Comparison of ENCODE assay signal across 17 mouse cellular contexts in the genomic region with DNA sequence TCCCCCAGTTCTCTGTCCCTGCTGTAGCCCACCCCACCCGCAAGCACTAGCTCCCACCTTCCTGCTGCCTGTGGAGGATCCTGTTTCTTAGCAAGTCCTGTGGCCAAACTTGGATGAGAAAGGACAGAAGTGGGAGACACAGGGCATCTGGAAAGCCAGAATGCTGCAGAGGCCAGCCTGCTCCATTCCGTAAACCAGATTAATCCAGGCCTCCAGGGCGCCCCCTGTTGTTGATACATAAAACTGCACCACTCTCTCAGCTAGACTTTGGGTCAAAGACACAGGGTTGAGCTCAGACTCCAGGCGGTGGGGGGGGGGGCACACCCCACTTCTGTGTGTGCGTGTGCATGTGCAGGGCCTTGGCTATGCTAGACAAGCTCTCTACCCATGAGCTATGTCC. TPM values are rescaled to one million over a fixed set of nuclear protein-coding genes. Genes with fewer than 3 reads are reported as not detected.
A peak's percentile ranks its signal among the peaks of the same experiment; 100 is the strongest.
DNase-seq lines count a peak whose midpoint lies in the region; ATAC-seq and TF ChIP-seq lines count a peak whose summit lies in the region.
"Had no signal": no experiment of that assay in that cellular context is flagged by ENCODE, and none has a peak within 500 bp of the region (broad histone marks: within the 10 kb centered on the region; RNA-seq: fewer than 3 reads in every experiment).

No protein-coding gene starts in this region.

- H3K9me3 ChIP-seq in heart, embryonic 12.5 days (replicated peaks) = no peaks in the 10 kb centered on the region
- H3K9me3 ChIP-seq: forebrain, embryonic 12.5 days; limb, embryonic 12.5 days; lung, embryonic 15.5 days; neural tube, embryonic 13.5 days had no signal

- TF ChIP-seq POLR2A in thymus, adult 2 months (IDR thresholded peaks at IDR 0.05; ENCODE audit: control insufficient read depth, extremely low read depth, insufficient read depth, low read length, poor library complexity) = no peak
- no peak for TF ChIP-seq POLR2A in bone marrow, adult 2 months (IDR thresholded peaks at IDR 0.05; ENCODE audit: borderline replicate concordance, control insufficient read depth, low read depth, low read length)

- H3K36me3 ChIP-seq in thymus, adult 2 months (ENCODE audit: control insufficient read depth, insufficient read depth, low read length) = no peaks in the 10 kb centered on the region
- no peaks in the 10 kb centered on the region for H3K36me3 ChIP-seq in heart, embryonic 12.5 days
- H3K36me3 ChIP-seq: forebrain, embryonic 12.5 days; limb, embryonic 12.5 days; lung, embryonic 15.5 days; neural tube, embryonic 13.5 days had no signal

- H3K9ac ChIP-seq in heart, embryonic 12.5 days = no peak overlapping the region
- H3K9ac ChIP-seq: forebrain, embryonic 12.5 days; limb, embryonic 12.5 days; lung, embryonic 15.5 days; neural tube, embryonic 13.5 days had no signal

- ATAC-seq in heart, embryonic 12.5 days (ENCODE audit: insufficient number of reproducible peaks, low FRiP score) = no peak

- TF ChIP-seq CTCF in layer of hippocampus, adult 2 months (conservative IDR thresholded peaks at IDR 0.05) = peak; percentile 55
- peak; percentile 52; the same call in 1 of the 2 replicates for TF ChIP-seq CTCF in thymus, adult 2 months (IDR thresholded peaks at IDR 0.05; ENCODE audit: borderline replicate concordance, control insufficient read depth, extremely low read depth, insufficient read depth, low read length, poor library complexity)
- TF ChIP-seq CTCF in bone marrow, adult 2 months (IDR thresholded peaks at IDR 0.05; ENCODE audit: control insufficient read depth, insufficient read depth, low read length) = 0 out of 2 replicates have a peak, but pooled peaks have one; percentile 15

- peaks cover 78% of the 10 kb centered on the region for H3K4me1 ChIP-seq in thymus, adult 2 months (replicated peaks; ENCODE audit: control insufficient read depth, insufficient read depth, low read length)
- peaks cover 10% of the 10 kb centered on the region for H3K4me1 ChIP-seq in bone marrow, adult 2 months (ENCODE audit: control insufficient read depth, insufficient read depth, low read length)
- no peaks in the 10 kb centered on the region for H3K4me1 ChIP-seq in heart, embryonic 12.5 days (replicated peaks)
- H3K4me1 ChIP-seq: forebrain, embryonic 12.5 days; limb, embryonic 12.5 days; lung, embryonic 15.5 days had no signal

- H3K27me3 ChIP-seq in thymus, adult 2 months (ENCODE audit: control insufficient read depth, insufficient read depth, low read length) = no peaks in the 10 kb centered on the region
- H3K27me3 ChIP-seq in heart, embryonic 12.5 days (replicated peaks) = 0 out of 2 replicates have a peak, but pooled peaks cover 12% of the 10 kb centered on the region
- H3K27me3 ChIP-seq: forebrain, embryonic 12.5 days; limb, embryonic 12.5 days; lung, embryonic 15.5 days; neural tube, embryonic 13.5 days had no signal

- no peak overlapping the region for H3K4me2 ChIP-seq in heart, embryonic 12.5 days
- H3K4me2 ChIP-seq: forebrain, embryonic 12.5 days; limb, embryonic 12.5 days; lung, embryonic 15.5 days; neural tube, embryonic 13.5 days had no signal

- WGBS in thymus, adult 2 months = 84% methylated on average over 5 of the region's 5 CpGs
- 62% methylated on average over 5 of the region's 5 CpGs for WGBS in bone marrow, adult 2 months
- 73% methylated on average over 5 of the region's 5 CpGs for WGBS in heart, embryonic 12.5 days

- no peak for DNase-seq in layer of hippocampus, adult 2 months (ENCODE audit: low spot score in 2 of 2)
- DNase-seq in layer of hippocampus, adult 18-20 months (ENCODE audit: low spot score in 2 of 2) = no peak
- DNase-seq in thymus, adult 2 months = no peak
- DNase-seq in thymus, postnatal 36 days = no peak
- no peak for DNase-seq in Muller cell, postnatal 12 days (ENCODE audit: inconsistent ontology term)
- DNase-seq: adrenal gland, postnatal 10 days; cerebellum, adult 9-11 months; heart, postnatal 36 days; kidney, adult 9 months had no signal

- H3K27ac ChIP-seq in layer of hippocampus, adult 2 months = no peak overlapping the region
- H3K27ac ChIP-seq in thymus, adult 2 months (ENCODE audit: control insufficient read depth, insufficient read depth, low read length) = no peak overlapping the region
- H3K27ac ChIP-seq in bone marrow, adult 2 months (ENCODE audit: control insufficient read depth, insufficient read depth, low read depth, low read length, poor library complexity) = no peak overlapping the region
- no peak overlapping the region for H3K27ac ChIP-seq in heart, embryonic 12.5 days (ENCODE audit: poor library complexity, severe bottlenecking)
- H3K27ac ChIP-seq: forebrain, embryonic 12.5 days; limb, embryonic 12.5 days; lung, embryonic 15.5 days; neural tube, embryonic 13.5 days had no signal

- no peak overlapping the region for H3K4me3 ChIP-seq in layer of hippocampus, adult 2 months
- no peak overlapping the region for H3K4me3 ChIP-seq in thymus, adult 2 months (ENCODE audit: control insufficient read depth, insufficient read depth, low read length)
- H3K4me3 ChIP-seq in bone marrow, adult 2 months (replicated peaks; ENCODE audit: control insufficient read depth, low read depth, low read length) = no peak overlapping the region
- no peak overlapping the region for H3K4me3 ChIP-seq in heart, embryonic 12.5 days
- H3K4me3 ChIP-seq: forebrain, embryonic 12.5 days; limb, embryonic 12.5 days; lung, embryonic 15.5 days; neural tube, embryonic 13.5 days had no signal

RNA-seq across cellular contexts. Expression of gene Cyth4, which starts 1.4 kb away (rescaled TPM):
- 10 to 100 TPM; 24.7 to 25.2 TPM for total RNA-seq in layer of hippocampus, adult 2 months (2021)
- 10 to 100 TPM; 20.0 to 26.3 TPM for total RNA-seq in layer of hippocampus, adult 18-20 months (2021)
- polyA plus RNA-seq in thymus, adult 2 months (2012; rRNA removed) = 81.1 and 83.6 TPM in 2 replicates
- polyA plus RNA-seq in bone marrow, adult 2 months (2011; ENCODE audit: insufficient read depth, insufficient read length, low replicate concordance, missing spikeins) = 49.8 and 105 TPM in 2 replicates
- 3.8 and 4.8 TPM in 2 replicates for polyA plus RNA-seq in heart, embryonic 12.5 days (2016; fragmentation: Nextera tagmentation; extraction: Ambion mirVana)

RNA-seq across cellular contexts. Expression of gene Rac2, which starts 22.9 kb away (rescaled TPM):
- total RNA-seq in layer of hippocampus, adult 2 months (2021) = 1 to 10 TPM; 2.2 to 3.7 TPM
- 1 to 10 TPM; 1.4 to 1.9 TPM for total RNA-seq in layer of hippocampus, adult 18-20 months (2021)
- polyA plus RNA-seq in thymus, adult 2 months (2012; rRNA removed) = 1,833 and 1,914 TPM in 2 replicates
- polyA plus RNA-seq in bone marrow, adult 2 months (2011; ENCODE audit: insufficient read depth, insufficient read length, low replicate concordance, missing spikeins) = 94.5 and 156 TPM in 2 replicates
- 5.5 and 6.9 TPM in 2 replicates for polyA plus RNA-seq in heart, embryonic 12.5 days (2016; fragmentation: Nextera tagmentation; extraction: Ambion mirVana)

RNA-seq across cellular contexts. Expression of gene Sstr3, which starts 51.0 kb away (rescaled TPM):
- 10 to 100 TPM; 25.2 to 25.8 TPM for total RNA-seq in layer of hippocampus, adult 2 months (2021)
- total RNA-seq in layer of hippocampus, adult 18-20 months (2021) = 10 to 100 TPM; 30.4 to 31.6 TPM
- 1.6 and 2.2 TPM in 2 replicates for polyA plus RNA-seq in thymus, adult 2 months (2012; rRNA removed)
- not detected in 2 replicates for polyA plus RNA-seq in bone marrow, adult 2 months (2011; ENCODE audit: insufficient read depth, insufficient read length, low replicate concordance, missing spikeins)
- polyA plus RNA-seq in heart, embryonic 12.5 days (2016; fragmentation: Nextera tagmentation; extraction: Ambion mirVana) = 0.13 TPM in 1 of 2 replicates, not detected in the other
- total RNA-seq: gastrocnemius, adult 8-10 months; heart, adult 8-10 months; heart, postnatal 36 days had no signal
- polyA plus RNA-seq: lung, embryonic 15.5 days had no signal

Comparison
In these comparisons a context has a peak if more than half of its experiments do, and no peak if none do; other contexts are left out.
1. RNA of gene Rac2, which starts 22.9 kb away (polyA plus RNA-seq): 1,833 to 1,914 TPM in thymus, adult 2 months and 94.5 to 156 TPM in bone marrow, adult 2 months; 5.5 to 6.9 TPM in heart, embryonic 12.5 days; every median in the first group is over 10 times any median in the second.
2. Peak in every context shown above with its lines, with median percentiles within 50 percentile points of each other: CTCF ChIP-seq.